Mouse (Mus musculus) heart, adult 2 months (tissue): Measurements from ENCODE around the gene Ucn. TPM values are rescaled to one million over a fixed set of nuclear protein-coding genes. Genes with fewer than 3 reads are reported as not detected.

Experiments used
- DNase-seq, 2 experiments: peaks; one replicate each; pipeline ENCODE4 v3.0.0; 2021
- H3K27ac ChIP-seq: fragments of 200-600 bp; 2 replicates; pipeline ENCODE4 v1.8.1; 2022
- H3K27me3 ChIP-seq: fragments of 200-500 bp; 2 replicates; pipeline ENCODE4 v1.6.1; 2012; ENCODE audit warnings: mild to moderate bottlenecking, low read length, inconsistent platforms, mixed read lengths; ENCODE audit not compliant: control insufficient read depth, insufficient read depth
- H3K36me3 ChIP-seq: fragments of 200-500 bp; 2 replicates; pipeline ENCODE4 v1.6.1; 2012; ENCODE audit warnings: low read length, inconsistent platforms; ENCODE audit not compliant: control insufficient read depth, insufficient read depth
- H3K4me1 ChIP-seq: fragments of 200-500 bp; 2 replicates; pipeline ENCODE4 v1.6.1; 2011; ENCODE audit warnings: low read length; ENCODE audit not compliant: control insufficient read depth, insufficient read depth
- H3K4me3 ChIP-seq: fragments of 200-600 bp; 2 replicates; pipeline ENCODE4 v1.8.1; 2022
- H3K79me2 ChIP-seq: fragments of 200-500 bp; replicated peaks from 2 replicates; pipeline ENCODE4 v1.6.1; 2012; ENCODE audit warnings: mild to moderate bottlenecking, inconsistent platforms, low read length, moderate library complexity, mixed read lengths; ENCODE audit not compliant: control insufficient read depth, insufficient read depth
- H3K9ac ChIP-seq: fragments of 200-500 bp; 2 replicates; pipeline ENCODE4 v1.6.1; 2012; ENCODE audit warnings: low read depth, mild to moderate bottlenecking, control low read depth, inconsistent platforms, low read length, mixed read lengths
- CTCF ChIP-seq: fragments of 200-600 bp; IDR thresholded peaks from 2 replicates; pipeline ENCODE4 v1.8.1; 2022; ENCODE audit warnings: antibody characterized with exemption, mild to moderate bottlenecking, moderate library complexity
- EP300 ChIP-seq: fragments of 200-500 bp; IDR thresholded peaks from 2 replicates; pipeline ENCODE4 v1.6.1; 2011; ENCODE audit warnings: low read depth, low read length, control low read depth; ENCODE audit not compliant: insufficient read depth
- POLR2A ChIP-seq: fragments of 200-500 bp; IDR thresholded peaks from 2 replicates; pipeline ENCODE4 v1.6.1; 2011; ENCODE audit warnings: mild to moderate bottlenecking, low read depth, low read length, control low read depth; ENCODE audit not compliant: insufficient read depth
- WGBS: fragments of 180-500 bp; shearing (Covaris S2); methylation state at CpG from one replicate; pipeline ENCODE4 v1.1.7; 2018; 5-methylcytosine and 5-hydroxymethylcytosine counted together
- intact Hi-C: fragments of 180-260 bp; cut with DNase I; formaldehyde crosslinking; loops from one replicate; pipeline ENCODE4 v1.15.1; 2025
- polyA plus RNA-seq: library from polyadenylated mRNA; depleted of rRNA; stranded (reverse); fragments of >200 nt; gene quantifications from 2 replicates; pipeline ENCODE4 v1.2.3, GENCODE M21; 2012
- total RNA-seq, 2 experiments: library from RNA; stranded (reverse); gene quantifications; 2 replicates each; pipeline ENCODE4 v1.2.3; 2021

Gene Ucn
- total and polyA plus RNA-seq, 3 experiments: not detected

- no peaks in the 10 kb centered on the region for H3K36me3 ChIP-seq
- peaks cover 4% of the 10 kb centered on the region for H3K4me1 ChIP-seq
- TF ChIP-seq POLR2A (no peak), EP300 (no peak), CTCF (no peak)
- peak overlapping the region; percentile 47 for H3K4me3 ChIP-seq
- no peaks in the 10 kb centered on the region for H3K79me2 ChIP-seq
- DNase-seq: no peak
- intact Hi-C loops: no loop called here
- 39% methylated on average over 11 of the region's 11 CpGs for WGBS
- no peak overlapping the region; the same call in 1 of the 2 replicates for H3K27ac ChIP-seq
- H3K27me3 ChIP-seq: peaks cover 22% of the 10 kb centered on the region
- H3K9ac ChIP-seq: no peak overlapping the region
Observed at GRCm38 (mm10) chr5:31095711-31096480, 42.7 kb downstream of the Ucn start.

- H3K79me2 ChIP-seq: no peaks in the 10 kb centered on the region
- TF ChIP-seq CTCF: peak; percentile 42
- TF ChIP-seq EP300: no peak
- DNase-seq: peak; percentile 65 to 79
- peak overlapping the region; percentile 47 for H3K4me3 ChIP-seq
- peak overlapping the region; percentile 7 for H3K9ac ChIP-seq
- intact Hi-C loops: no loop called here
- H3K4me1 ChIP-seq: peaks cover 4% of the 10 kb centered on the region
- under 1% methylated on average over 59 of the region's 59 CpGs for WGBS
- no peak overlapping the region; the same call in 1 of the 2 replicates for H3K27ac ChIP-seq
- peaks cover 22% of the 10 kb centered on the region for H3K27me3 ChIP-seq
- H3K36me3 ChIP-seq: no peaks in the 10 kb centered on the region
Observed at GRCm38 (mm10) chr5:31094799-31095691, 43.6 kb downstream of the Ucn start.

- intact Hi-C loops: no loop called here
- H3K4me1 ChIP-seq: peaks cover 4% of the 10 kb centered on the region
- TF ChIP-seq EP300 (no peak), POLR2A (no peak), CTCF (no peak)
- H3K36me3 ChIP-seq: no peaks in the 10 kb centered on the region
- DNase-seq: no peak
- WGBS: 3% methylated on average over 29 of the region's 29 CpGs
- peaks cover 22% of the 10 kb centered on the region for H3K27me3 ChIP-seq
- peak overlapping the region; percentile 47 for H3K4me3 ChIP-seq
- H3K79me2 ChIP-seq: no peaks in the 10 kb centered on the region
- H3K27ac ChIP-seq: no peak overlapping the region
- no peak overlapping the region for H3K9ac ChIP-seq
Observed at GRCm38 (mm10) chr5:31094100-31094798, 44.4 kb downstream of the Ucn start.

- H3K36me3 ChIP-seq: no peaks in the 10 kb centered on the region
- intact Hi-C loops: no loop called here
- peaks cover 4% of the 10 kb centered on the region for H3K4me1 ChIP-seq
- peaks cover 22% of the 10 kb centered on the region for H3K27me3 ChIP-seq
- H3K79me2 ChIP-seq: no peaks in the 10 kb centered on the region
- peak; percentile 50 to 64 for DNase-seq
- 1% methylated on average over 50 of the region's 54 CpGs for WGBS
- peak overlapping the region; percentile 37; the same call in 1 of the 2 replicates for H3K4me3 ChIP-seq
- H3K27ac ChIP-seq: no peak overlapping the region
- no peak for TF ChIP-seq CTCF
- no peak for TF ChIP-seq EP300
- TF ChIP-seq POLR2A: no peak
- H3K9ac ChIP-seq: peak overlapping the region; percentile 25; the same call in 1 of the 2 replicates
Observed at GRCm38 (mm10) chr5:31093151-31094041, 45.2 kb downstream of the Ucn start.
